Mouse (Mus musculus) left cerebral cortex, postnatal 4 days (tissue): Measurements from ENCODE around the gene Nkap. TPM values are rescaled to one million over a fixed set of nuclear protein-coding genes. Genes with fewer than 3 reads are reported as not detected.
"Not testable (repeated sequence)": the region's sequence is repeated elsewhere in the genome, so short reads cannot be mapped to it uniquely, and the experiment has no call there.

ENCODE experiments used
- DNase-seq: peaks from one replicate; pipeline ENCODE4 v3.0.0-alpha.2; 2022
- intact Hi-C: fragments of 180-260 bp; cut with DNase I; formaldehyde crosslinking; loops from one replicate; pipeline ENCODE4 v1.15.1; 2025
- total RNA-seq, 2 experiments: library from RNA; stranded (reverse); gene quantifications; 2 replicates each; pipeline ENCODE4 v1.2.3; 2021

Nkap gene
- total RNA-seq, 2 experiments from 2014 or later, result 19.8 to 25.8 TPM

DNA sequence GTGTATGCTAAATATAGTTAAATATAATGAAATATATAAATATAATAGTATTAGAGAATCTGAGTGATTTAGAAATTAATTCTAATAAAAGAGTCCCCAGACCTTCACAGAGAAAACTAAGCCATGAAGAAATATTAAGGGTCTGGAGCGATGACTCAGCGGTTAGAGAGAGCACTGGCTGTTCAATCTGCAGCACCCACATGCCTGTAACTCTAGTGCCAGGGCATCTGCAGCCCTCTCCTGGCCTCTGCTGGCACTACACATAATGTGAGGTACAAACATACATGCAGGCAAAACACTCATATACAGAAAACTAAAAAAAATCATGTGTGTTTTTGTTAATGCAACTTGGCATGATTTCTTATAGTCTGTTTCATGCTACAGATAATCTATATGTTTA, 18.4 kb downstream of the Nkap start:
- peak; percentile 19 for DNase-seq
- intact Hi-C loops, result no loop called here

DNA sequence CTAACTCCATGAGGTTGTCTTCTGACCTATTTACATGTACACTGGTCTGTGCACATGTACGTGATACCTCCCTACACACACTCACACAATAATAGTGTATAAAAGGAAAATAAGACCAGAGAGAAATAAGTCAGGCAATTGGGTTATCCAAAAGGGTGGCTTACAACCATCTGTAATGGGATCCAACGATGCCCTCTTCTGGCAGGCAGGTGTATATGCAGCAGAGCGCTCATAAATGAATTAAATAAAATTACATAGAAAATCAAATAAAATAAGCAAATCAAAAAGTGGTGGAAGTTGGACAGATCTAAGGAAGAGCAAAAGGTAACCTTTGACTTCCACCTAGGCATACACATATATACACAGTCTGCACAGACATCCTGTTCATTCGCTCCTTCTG, 31.2 kb downstream of the Nkap start:
- DNase-seq, result no peak
- intact Hi-C loops, result no loop called here

DNA sequence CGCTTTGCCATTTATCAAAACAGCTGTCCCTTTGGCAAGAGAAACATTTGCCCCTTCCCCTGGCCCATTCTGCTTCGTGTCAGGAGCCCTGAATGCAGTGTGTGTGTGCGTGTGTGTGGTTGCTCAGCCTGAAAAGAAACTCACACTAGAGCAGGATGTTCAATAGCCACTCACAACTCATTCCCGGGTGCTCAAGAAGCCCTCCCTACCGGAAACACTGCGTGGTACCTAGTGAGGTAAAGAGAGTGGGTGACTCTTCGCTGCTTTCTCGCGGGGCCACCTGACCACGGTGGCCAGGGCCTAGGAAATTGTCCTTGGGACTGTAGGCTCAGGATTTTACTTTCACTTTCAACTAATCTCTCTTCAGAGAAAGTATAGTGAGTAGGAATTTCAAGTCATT, 34.6 kb downstream of the Nkap start:
- intact Hi-C loops, result no loop called here

DNA sequence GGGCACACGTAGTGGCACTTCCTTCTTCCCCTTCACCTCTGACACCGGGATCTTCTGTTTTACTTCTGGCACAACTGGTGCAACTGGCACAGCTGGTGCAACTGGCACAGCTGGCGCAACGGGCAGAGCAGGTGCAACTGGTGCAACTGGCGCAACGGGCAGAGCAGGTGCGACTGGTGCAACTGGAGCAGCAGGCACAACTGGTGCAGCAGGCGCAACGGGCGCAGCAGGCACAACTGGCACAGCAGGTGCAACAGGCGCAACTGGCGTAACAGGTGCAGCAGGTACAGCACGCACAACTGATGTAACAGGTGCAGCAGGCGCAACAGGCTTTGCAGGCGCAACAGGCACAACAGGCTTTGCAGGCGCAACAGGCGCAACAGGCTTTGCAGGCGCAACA, 36.5 kb downstream of the Nkap start:
- intact Hi-C loops, result no loop called here
- no peak for DNase-seq

More for the DNA sequence above, 34.6 kb downstream of the Nkap start:
- DNase-seq, result no peak

DNA sequence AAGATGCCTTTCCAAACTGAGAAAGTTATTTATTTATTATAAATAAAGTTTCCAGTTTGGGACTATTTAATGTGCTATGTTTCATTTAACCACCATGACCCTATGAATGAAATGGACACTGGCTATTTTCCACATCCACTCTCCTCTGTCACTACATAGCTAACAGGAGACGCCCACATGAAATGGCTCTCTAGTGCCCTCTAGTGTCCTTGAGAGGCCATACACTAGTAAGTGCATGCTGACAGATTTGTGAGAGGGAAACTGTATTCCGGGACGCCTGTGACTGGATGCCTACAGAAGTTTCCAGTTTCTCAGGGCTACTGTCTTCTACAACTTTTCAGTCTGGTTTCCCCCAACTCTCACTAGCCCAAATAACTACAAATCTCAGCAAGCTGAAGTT, 40.5 kb downstream of the Nkap start:
- peak; percentile 12 for DNase-seq
- intact Hi-C loops, result no loop called here

DNA sequence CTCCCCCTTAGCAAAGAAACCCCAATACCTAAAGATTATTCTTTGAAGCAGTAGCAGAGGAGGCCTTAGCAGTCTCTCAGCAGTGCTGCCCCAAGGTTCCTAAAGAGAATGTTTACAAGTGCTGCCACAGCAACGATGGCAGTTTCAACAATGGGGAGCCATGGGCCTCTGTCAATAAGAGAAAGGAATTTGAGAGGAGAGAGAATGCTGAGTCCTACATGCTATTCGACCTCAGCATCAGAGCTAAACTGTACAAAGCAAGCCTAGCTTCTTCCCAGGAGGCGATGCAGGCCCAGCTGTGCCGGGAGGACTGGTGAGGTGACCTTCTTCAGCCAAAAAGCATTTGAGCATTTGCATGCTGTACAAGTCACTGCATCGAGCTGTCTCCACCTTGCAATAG, 42.1 kb downstream of the Nkap start, which contains the start of gene Akap14:
TSS of gene Akap14 (minus strand) at position 101 of the 400 bp plus-strand sequence.
- intact Hi-C loops, result no loop called here
- DNase-seq, result no peak

DNA sequence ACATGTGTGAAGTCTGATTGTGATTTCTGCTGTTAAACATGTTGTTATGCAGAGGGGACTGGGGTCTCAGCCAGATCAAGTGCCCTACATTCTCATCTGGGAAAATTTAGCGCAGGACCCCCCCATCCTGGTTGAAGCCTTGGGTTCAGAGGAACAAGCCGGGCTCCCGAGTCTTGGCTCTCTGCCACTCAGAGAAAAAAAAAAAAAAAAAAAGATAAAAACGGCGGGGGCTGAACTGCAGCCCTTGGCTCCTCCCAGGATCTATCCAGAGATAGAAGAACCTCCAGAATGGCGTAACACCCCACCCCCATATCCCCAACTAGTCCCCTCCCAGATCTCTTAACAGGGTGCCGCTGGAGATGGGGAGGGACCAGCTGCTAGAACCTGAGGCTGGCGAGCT, 57.8 kb downstream of the Nkap start:
- DNase-seq, intact Hi-C loops: not testable (repeated sequence)

DNA sequence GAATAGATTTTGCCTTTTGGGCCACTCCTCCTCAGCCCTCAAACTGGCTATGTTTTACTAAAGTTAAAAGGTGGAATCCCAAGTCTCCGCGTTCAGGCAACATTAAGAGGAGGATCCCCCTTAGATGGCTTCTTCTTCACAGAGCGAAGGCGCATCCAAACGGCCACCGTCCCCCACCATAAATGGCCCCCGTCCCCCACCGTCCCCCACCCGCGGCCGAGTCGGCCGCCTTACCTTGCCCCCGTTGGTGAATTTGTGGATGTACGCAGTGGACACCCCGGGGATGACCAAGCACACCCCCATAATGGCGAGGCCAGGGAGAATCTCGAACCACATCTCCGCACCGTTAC, 64.1 kb downstream of the Nkap start:
- intact Hi-C loops, result no loop called here
- DNase-seq, result no peak

DNA sequence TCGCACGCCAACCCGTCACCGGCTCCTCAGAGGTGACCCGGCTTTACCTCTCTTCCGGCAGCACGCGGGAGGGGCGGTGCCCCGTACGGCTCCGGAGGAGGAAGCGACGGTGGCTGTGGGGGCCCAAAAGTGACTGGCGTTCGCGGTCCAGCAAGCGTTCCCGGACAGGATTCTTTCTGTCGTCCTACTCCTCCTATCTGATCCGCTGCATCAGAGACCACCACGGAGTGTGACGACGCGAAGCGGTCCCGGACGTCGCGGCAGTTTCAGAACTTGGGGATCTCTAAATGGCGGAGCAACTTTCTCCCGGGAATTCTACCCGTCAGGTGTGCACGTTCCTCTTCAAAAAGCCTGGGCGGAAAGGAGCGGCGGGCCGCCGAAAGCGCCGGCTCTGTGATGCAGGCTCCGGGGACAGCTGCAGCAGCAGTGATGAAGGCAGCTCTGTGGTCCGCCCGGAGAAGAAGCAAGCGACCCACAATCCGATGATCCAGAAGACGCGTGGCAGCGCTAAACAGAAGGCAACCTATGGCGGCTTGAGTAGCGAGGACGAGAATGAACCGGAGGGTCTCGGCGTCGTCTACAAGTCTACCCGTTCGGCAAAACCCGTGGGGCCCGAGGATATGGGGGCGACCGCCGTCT, 64.6 kb downstream of the Nkap start, which contains the start of the genes Ndufa1 and Rnf113a1:
TSS of gene Ndufa1 (minus strand) at position 59 of the 639 bp plus-strand sequence.
TSS of gene Rnf113a1 (plus strand) at position 141 of the 639 bp plus-strand sequence.
- intact Hi-C loops, result no loop called here
- peak; percentile 84 for DNase-seq

DNA sequence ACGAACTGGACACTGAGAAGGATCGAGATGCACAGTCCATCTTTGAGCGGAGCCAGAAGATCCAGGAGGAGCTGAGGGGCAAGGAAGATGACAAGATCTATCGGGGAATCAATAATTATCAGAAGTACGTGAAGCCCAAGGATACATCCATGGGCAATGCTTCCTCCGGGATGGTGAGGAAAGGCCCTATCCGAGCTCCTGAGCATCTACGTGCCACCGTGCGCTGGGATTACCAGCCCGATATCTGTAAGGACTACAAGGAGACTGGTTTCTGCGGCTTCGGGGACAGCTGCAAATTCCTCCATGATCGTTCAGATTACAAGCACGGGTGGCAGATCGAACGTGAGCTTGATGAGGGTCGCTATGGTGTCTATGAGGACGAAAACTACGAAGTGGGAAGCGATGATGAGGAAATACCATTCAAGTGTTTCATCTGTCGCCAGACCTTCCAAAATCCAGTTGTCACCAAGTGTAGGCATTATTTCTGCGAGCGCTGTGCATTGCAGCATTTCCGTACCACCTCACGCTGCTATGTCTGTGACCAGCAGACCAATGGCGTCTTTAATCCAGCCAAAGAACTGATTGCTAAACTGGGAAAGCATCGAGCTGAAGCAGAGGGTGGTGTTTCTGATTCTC, 65.3 kb downstream of the Nkap start:
- DNase-seq, result peak; percentile 3
- intact Hi-C loops, result no loop called here

DNA sequence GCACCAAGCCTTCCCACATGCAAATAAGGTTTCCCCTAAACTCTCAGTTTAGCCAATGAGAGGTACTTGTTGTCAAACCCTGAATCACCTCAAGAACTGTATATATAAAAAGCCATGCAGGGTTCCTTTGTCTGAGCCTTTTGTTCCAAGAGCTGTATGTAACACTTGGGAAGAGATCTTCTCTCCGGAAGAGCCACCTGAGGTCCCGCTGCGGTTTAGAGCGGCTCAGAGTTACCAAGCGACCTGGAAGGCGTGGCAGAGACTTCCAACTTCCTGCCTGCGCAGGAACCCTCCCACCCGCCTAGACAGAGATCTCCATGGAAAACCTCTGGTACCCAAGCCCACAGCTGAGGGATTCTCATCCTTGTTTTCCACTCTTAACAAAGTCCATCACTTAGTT, 72.1 kb downstream of the Nkap start:
- no peak for DNase-seq
- intact Hi-C loops, result no loop called here

Other genes starting within 250 kb of the Nkap start
- gene Nkrf, start 223.9 kb upstream of the Nkap start, total RNA-seq, result 10 to 100 TPM; 26.0 to 26.7 TPM
- gene Sept6, start 135.0 kb upstream of the Nkap start, total RNA-seq, result 10 to 100 TPM; 91.6 to 96.5 TPM
- gene Sowahd, start 78.0 kb upstream of the Nkap start, total RNA-seq, result not detected
- 100 to 1,000 TPM; 500 to 550 TPM for gene Rpl39, start 41.4 kb upstream of the Nkap start, total RNA-seq
- 10 to 100 TPM; 23.2 to 27.6 TPM for gene Upf3b, start 16.5 kb upstream of the Nkap start, total RNA-seq
- under 1 TPM in 1 of 2 experiments, not detected in 1; 0.20 TPM for gene Akap14, start 42.0 kb downstream of the Nkap start, total RNA-seq
- 100 to 1,000 TPM; 159 to 172 TPM for gene Ndufa1, start 64.4 kb downstream of the Nkap start, total RNA-seq
- 1 to 10 TPM; 8.8 to 9.0 TPM for gene Rnf113a1, start 64.5 kb downstream of the Nkap start, total RNA-seq
- not detected for gene Gm9, start 84.2 kb downstream of the Nkap start, total RNA-seq
- not detected for gene Rhox1, start 95.5 kb downstream of the Nkap start, total RNA-seq
- not detected for gene Rhox2a, start 118.2 kb downstream of the Nkap start, total RNA-seq
- gene Rhox3a, start 123.1 kb downstream of the Nkap start, total RNA-seq, result not detected
- not detected for gene Rhox4a, start 138.5 kb downstream of the Nkap start, total RNA-seq